Mouse (Mus musculus) layer of hippocampus, postnatal 36 days (tissue): Measurements from ENCODE around the gene Akp3. TPM values are rescaled to one million over a fixed set of nuclear protein-coding genes. Genes with fewer than 3 reads are reported as not detected.

Experiments used
- DNase-seq, 2 experiments: peaks; one replicate each; pipeline ENCODE4 v3.0.0; 2022
- total RNA-seq, 2 experiments: library from RNA; stranded (reverse); gene quantifications; 2 replicates each; pipeline ENCODE4 v1.2.3; 2021

Gene Akp3
- total RNA-seq, 2 experiments from 2014 or later: not detected

DNA sequence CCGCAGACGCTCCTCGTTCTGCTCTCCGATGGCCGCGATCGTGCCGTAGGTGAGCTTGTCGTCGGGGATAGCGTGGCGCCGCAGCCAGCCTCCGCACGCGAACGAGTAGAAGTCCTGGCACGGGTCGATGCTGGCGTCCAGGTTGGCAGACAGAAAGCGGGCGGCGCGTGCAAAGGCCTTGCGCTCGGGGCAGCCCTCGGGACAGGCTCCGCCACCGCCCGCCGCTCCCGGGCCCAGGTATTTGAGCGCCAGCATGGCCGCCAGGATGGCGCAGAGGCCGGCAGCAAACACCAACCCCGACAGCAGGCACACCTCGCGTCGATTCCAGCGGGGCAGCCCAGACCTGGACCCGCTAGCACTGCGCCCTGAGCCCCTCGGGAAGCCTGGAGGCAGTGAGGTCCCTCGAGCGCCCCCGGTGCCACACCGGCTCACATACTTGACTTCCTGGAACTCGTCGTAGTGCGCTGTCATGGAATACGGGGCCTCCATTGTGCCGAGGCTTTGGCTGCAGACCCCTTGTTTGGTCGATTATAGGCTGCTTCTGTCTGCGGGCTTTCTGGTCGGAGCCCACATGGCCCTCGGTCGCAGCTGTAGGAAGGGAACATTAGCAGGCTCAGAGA, 29.8 kb downstream of the Akp3 start:
- DNase-seq: no peak

DNA sequence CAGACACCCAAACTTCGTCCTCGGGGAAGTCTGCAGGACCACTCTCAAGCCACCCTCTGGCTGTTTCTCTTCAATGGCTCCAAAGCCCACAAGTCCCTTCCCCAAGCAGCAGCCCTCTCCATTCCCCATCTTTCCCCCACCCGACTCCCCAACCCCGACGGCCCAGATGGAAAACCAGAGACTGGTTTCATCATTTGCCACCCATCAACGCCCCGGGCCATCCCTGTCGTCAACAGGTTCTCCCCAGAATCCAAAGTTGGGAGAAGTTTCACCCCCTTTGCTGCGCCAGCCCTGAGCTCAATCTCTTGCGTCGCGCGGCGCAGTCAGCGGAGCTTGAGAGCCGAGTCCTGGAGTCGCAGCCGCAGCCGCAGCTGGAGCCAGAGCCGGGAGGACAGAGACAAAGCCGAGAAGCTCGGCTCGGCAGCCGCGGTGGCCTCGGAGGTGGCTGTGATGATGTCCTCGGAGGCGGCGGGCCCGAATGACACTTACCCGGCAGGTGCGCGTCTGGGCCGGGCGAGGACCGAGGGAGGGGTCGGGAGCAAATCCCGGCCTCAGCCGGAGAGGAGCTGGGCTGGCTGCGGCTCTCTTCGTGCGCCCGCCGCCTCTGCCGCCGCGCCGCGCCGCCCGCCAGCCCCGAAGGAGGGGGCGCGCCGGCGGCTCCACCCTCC, 30.9 kb downstream of the Akp3 start:
- DNase-seq: no peak

DNA sequence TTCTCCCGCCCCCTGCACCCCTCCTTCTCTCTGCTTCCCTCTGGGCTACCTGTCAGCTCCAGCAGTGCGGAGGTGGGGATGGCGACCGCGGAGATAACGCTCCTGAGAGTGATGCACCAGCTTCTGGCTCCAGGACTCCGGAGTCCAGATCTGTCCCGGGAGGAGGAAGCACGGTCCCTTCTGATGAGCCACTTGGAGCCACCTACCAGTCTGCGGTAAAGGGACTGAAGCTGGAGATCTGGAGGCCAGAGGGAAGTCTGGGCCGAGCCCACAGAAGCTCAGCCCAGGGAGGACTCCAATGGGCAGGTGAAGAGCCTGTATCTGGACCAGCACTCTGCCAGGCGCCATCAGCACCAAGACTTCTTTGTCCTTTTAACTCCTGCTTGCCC, 31.4 kb downstream of the Akp3 start, which contains the start of gene Ecel1:
Ecel1 (minus strand) TSS at position 323 of the 389 bp plus-strand sequence.
- DNase-seq: no peak

DNA sequence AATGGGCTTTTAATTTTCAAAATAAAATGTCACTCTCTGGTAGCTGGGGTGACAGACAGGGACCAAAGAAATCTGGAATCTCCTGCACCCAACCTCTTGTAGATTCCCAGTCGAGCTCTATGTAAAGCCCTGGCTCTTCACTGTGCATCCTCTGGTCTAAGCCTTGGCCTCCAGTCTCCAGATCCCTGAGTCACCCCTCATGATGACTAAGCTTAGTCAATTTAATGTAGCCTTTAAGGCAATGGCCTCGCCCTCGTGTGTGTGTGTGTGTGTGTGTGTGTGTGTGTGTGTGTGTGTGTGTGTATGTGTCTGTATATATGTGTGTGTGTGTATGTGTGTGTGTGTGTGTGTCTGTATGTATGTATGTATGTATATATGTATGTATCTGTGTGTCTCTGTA, 34.6 kb downstream of the Akp3 start:
- no peak for DNase-seq

DNA sequence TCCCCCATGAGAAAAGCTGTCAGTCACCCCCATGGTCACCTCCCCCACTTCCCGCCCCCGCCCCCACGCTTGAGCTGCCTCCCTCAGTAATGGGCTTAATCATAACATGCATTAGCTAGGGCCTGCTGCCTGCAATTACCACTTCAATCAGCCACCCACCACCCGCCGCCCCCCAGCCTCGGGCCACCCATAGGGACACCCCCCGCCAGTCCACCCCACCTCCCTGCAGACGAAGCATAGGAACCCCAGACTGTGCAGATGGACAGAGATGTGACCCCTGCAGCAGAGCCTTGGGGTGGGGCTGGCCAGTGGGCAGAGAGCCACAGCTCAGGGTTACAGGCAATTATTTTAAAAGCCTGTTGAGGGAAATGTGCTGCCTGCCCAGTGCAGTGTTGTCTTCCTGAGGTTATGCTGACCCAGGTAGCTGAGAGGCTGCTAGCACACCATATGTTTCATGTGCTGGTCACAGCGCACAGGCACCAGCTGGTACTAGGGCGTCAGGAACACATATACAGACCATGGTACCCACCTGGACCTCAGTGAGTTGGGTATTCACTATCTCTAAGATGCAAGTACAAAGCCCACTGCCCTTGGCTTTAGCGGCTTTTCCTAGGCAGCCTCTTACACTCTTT, 39.5 kb downstream of the Akp3 start:
- no peak for DNase-seq

DNA sequence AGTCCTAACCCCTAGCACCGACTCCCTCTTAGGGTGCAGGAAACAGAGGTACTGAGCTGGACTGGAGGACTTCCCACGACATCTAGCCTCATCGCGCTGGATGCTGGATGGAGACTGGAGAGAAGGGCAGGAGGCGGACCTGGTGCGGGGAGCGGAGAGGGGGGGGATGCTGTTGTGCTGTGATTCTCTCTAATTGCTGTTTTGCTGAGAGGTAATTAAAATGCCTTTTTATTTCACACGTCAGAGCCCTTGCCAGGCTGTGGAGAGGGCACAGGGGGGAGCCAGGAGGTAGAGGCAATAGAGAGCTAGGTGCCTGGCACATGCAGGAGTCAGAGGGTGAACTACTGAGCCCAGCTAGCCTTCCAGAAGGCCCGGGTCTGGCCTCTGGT, 40.0 kb downstream of the Akp3 start:
- DNase-seq: no peak

DNA sequence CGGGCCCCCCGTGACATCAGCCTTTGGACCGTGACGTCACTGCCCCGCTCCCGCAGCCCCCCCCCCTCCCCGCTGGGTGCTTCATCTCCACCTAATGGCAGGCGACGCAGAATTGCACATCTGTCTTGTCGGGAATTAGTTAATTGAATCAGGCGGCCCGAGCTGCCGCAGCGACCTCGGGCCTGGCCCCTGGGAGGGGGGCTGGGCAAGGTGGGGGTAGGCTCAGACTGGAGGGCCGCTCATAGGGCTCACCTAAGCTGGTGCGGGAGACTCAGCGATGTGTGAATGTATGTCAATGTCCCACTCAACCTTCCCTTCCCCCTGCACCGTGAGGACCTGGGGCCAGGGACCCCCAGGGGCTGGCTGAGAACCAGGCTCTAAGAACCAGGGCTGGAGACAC, 45.7 kb downstream of the Akp3 start:
- no peak for DNase-seq

DNA sequence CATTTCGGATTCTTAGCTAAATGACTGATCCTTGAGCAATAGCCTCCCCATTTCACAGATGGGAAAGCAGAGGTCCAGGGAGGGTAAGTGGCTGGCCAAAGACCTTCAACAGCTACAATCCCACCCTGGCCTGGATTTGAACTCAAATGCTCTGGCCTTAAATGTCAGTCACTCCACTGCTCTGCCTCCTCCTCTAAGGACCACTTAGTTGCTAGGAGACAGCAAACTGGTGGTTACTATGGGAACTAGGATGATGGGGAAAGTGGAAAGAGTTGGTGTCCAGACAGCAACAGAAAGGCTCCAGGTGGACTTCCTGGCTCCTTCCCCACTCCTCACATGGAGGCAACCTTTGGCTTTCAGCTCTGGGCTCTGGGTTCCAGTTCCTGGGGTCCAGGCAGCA, 46.5 kb downstream of the Akp3 start:
- DNase-seq: no peak

DNA sequence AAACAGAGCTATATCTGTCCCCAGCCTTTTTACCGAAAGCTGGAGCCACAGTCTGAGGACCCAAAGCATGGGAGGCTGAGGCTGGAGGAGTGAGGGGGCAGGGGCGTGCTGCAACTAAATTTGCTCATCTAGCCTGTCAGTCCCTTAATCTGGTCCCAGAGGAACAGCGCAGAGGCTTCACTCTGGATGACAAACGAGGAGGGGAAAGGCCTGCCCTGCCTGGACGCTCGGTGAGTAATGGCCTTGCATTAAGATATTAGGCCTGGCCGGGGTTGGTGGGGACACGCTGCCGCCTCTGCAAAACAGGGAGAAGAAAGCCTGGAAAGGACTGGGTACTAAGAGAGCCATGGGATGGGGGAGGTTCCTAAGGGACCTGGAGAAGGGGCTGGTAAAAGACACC, 47.5 kb downstream of the Akp3 start:
- no peak for DNase-seq

DNA sequence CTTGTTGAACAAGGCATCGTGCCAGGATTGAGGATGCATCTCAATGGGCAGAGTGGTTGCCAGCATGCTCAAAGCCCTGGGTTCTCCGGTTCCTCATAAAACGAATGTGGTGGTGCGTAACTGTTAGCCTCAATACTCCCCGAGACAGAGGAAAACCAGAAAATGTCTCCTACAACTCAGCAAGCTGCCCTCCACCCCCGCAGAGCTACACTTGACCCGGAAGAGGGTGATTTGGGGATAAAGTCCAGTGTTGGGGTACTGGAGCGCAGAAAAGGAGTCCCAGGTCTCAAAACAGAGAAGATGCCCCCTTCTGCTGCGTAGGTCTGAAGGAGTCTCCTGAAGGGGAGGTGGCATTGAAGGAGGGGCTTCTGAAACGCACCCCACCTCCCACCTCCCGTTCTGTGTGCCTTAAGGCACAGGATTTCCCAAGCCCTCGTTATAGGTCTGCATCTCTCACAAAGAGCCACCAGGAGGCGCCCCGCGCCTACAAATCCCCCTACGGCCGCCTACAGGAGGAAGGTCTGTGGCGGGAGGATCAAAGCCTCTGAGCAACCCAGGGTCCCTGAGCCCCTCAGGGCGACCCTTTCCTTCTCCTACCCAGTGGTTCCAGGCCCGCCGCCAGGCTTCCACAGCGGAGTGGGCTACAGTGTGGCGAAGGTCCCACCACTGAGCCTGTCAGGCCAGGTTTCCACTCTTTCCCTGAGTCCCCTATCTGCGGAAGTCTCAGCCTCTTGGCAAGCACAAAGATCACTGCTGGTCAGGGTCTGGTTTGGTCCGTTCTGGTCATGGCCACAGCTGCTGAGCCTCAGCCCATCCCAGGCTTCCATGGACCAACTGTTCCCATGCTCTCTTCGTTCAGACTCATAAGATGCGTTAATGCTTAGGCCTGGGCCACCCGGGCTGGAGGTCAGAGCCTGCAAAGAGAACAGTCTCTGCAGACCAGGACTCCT, 49.5 kb downstream of the Akp3 start:
- peak; percentile 47 to 67 for DNase-seq

DNA sequence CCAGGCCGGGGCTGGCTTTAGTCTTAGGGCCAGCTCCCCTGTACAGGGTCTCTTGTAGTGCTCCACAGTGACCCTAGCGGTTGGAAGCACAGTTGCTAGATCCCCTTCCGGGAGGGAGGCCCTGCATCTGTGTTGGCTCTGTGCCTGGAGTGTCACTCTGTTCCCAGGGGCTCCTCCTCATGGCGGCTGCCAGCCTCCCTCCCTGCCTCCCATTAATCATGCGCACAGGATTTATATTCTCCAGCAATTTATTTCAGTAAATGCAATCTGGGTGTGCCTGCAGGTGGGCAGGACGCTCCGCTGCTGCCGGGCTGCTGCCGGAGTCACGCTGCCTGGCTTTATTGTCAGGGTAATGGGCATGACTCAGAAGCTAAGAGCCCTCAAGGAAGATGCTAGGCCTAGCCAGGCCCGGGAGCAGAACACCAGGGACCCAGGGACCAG, 51.1 kb downstream of the Akp3 start:
- peak; percentile 60 to 66 for DNase-seq

Other genes with a start within 250 kb of the Akp3 start
- gene Alppl2, start 35.0 kb upstream of the Akp3 start, total RNA-seq: not detected
- not detected for gene Alpi, start 23.4 kb upstream of the Akp3 start, total RNA-seq
- 1 to 10 TPM; 1.3 to 2.4 TPM for gene Ecel1, start 31.5 kb downstream of the Akp3 start, total RNA-seq
- under 1 TPM in 1 of 2 experiments, not detected in 1; 0.15 TPM for gene Prss56, start 58.3 kb downstream of the Akp3 start, total RNA-seq
- gene Chrnd, start 65.6 kb downstream of the Akp3 start, total RNA-seq: not detected
- not detected for gene Chrng, start 79.7 kb downstream of the Akp3 start, total RNA-seq
- 10 to 100 TPM; 58.2 to 60.3 TPM for gene Eif4e2, start 88.9 kb downstream of the Akp3 start, total RNA-seq
- 10 to 100 TPM; 17.1 to 17.9 TPM for gene Efhd1, start 139.4 kb downstream of the Akp3 start, total RNA-seq
- gene Gigyf2, start 202.0 kb downstream of the Akp3 start, total RNA-seq: 100 to 1,000 TPM; 121 to 130 TPM